Mouse (Mus musculus) limb, embryonic 15.5 days (tissue): ENCODE results near the gene Mcrip2. TPM values are rescaled to one million over a fixed set of nuclear protein-coding genes. Genes with fewer than 3 reads are reported as not detected.

Experiments
- ATAC-seq: fragments of 200-750 bp; cut with Nextera tagmentation; 2 replicates; pipeline ENCODE4 v1.8.0; 2017; ENCODE audit warnings: low read depth, moderate TSS enrichment; ENCODE audit not compliant: insufficient number of reproducible peaks, low FRiP score, low TSS enrichment
- H3K27ac ChIP-seq: fragments of 300-500 bp; sonication (generic); 2 replicates; pipeline ENCODE4 v1.5.1; 2015; ENCODE audit warnings: moderate library complexity, mild to moderate bottlenecking, inconsistent platforms
- H3K27me3 ChIP-seq: fragments of 300-500 bp; sonication (generic); 2 replicates; pipeline ENCODE4 v1.6.1; 2015; ENCODE audit warnings: inconsistent platforms
- H3K36me3 ChIP-seq: fragments of 300-500 bp; sonication (generic); 2 replicates; pipeline ENCODE4 v1.6.1; 2015; ENCODE audit warnings: inconsistent platforms
- H3K4me1 ChIP-seq: fragments of 300-500 bp; sonication (generic); 2 replicates; pipeline ENCODE4 v1.6.1; 2015; ENCODE audit warnings: inconsistent platforms
- H3K4me2 ChIP-seq: fragments of 300-500 bp; sonication (generic); 2 replicates; pipeline ENCODE4 v1.6.1; 2015; ENCODE audit warnings: mild to moderate bottlenecking, inconsistent platforms
- H3K4me3 ChIP-seq: fragments of 300-500 bp; sonication (generic); 2 replicates; pipeline ENCODE4 v1.5.1; 2015; ENCODE audit warnings: mild to moderate bottlenecking, inconsistent platforms
- H3K9ac ChIP-seq: fragments of 300-500 bp; sonication (generic); 2 replicates; pipeline ENCODE4 v1.6.1; 2015; ENCODE audit warnings: inconsistent platforms
- H3K9me3 ChIP-seq: fragments of 300-500 bp; sonication (generic); 2 replicates; pipeline ENCODE4 v1.6.1; 2016; ENCODE audit warnings: inconsistent platforms
- WGBS: fragments of 180-500 bp; shearing (Covaris S2); methylation state at CpG from one replicate; pipeline ENCODE4 v1.1.7; 2015; 5-methylcytosine and 5-hydroxymethylcytosine counted together
- polyA plus RNA-seq: library from polyadenylated mRNA; unstranded; fragments of >200 nt; fragmentation: Nextera tagmentation; extraction: Ambion mirVana; gene quantifications from 2 replicates; pipeline ENCODE4 v1.2.1, GENCODE M21; 2015

The Mcrip2 gene
- polyA plus RNA-seq, 1 experiment from 2014 or later, result 16.7 TPM

DNA sequence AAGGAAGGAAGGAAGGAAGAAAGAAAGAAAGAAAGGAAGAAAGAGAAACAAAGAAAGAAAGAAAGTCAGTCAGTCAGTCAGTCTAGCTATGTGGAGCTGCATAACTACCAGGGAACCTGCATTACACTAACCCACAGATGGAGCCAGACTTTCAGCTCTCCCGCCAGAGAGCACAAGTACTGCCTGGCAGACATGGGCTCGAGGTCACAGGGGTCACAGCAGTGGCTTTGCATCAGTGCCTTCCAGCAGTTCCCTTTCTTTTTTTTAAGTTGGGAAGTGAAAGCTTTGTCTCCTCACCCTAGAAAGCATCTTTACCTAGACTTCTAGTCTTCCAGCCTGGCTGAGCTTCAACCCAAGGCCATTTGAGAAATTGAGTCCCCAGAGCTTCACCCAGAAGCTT, 26.9 kb upstream of the Mcrip2 start:
- 0 out of 2 replicates have a peak, but pooled peaks cover 2% of the 10 kb centered on the region for H3K4me1 ChIP-seq
- no peak overlapping the region for H3K4me3 ChIP-seq
- H3K9me3 ChIP-seq, result no peaks in the 10 kb centered on the region
- peaks cover 17% of the 10 kb centered on the region for H3K36me3 ChIP-seq
- H3K27me3 ChIP-seq, result no peaks in the 10 kb centered on the region
- no peak overlapping the region for H3K9ac ChIP-seq
- ATAC-seq, result no peak
- no peak overlapping the region for H3K4me2 ChIP-seq
- no peak overlapping the region for H3K27ac ChIP-seq
- 54% methylated on average over 2 of the region's 2 CpGs for WGBS

GRCm38 (mm10) chr17:25893975-25894617, 25.5 kb upstream of the Mcrip2 start:
- no peak for ATAC-seq
- no peaks in the 10 kb centered on the region for H3K9me3 ChIP-seq
- no peak overlapping the region for H3K27ac ChIP-seq
- H3K9ac ChIP-seq, result no peak overlapping the region
- peaks cover 25% of the 10 kb centered on the region; the same call in 1 of the 2 replicates for H3K36me3 ChIP-seq
- no peak overlapping the region for H3K4me2 ChIP-seq
- H3K27me3 ChIP-seq, result no peaks in the 10 kb centered on the region
- no peak overlapping the region for H3K4me3 ChIP-seq
- 0 out of 2 replicates have a peak, but pooled peaks cover 2% of the 10 kb centered on the region for H3K4me1 ChIP-seq
- WGBS, result 34% methylated on average over 2 of the region's 2 CpGs

DNA sequence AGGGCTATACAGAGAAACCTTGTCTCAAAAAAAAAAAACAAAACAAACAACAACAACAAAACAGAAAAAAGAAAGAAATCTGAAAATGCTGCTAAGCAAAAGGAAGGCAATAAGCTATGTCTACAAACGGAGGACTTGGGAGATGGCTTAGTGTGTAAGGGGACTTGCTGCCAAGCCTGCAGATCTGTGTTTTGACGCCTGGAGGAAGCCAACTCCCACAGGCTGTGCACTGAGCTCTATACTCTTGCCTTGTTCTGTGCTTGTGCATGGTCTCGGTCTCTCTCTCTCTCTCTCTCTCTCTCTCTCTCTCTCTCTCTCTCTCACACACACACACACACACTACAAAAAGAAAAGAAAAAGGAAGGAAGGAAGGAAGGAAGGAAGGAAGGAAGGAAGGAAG, 20.3 kb upstream of the Mcrip2 start:
- Histone ChIP-seq H3K9ac (no peak overlapping the region), H3K27ac (no peak overlapping the region), H3K4me3 (no peak overlapping the region), H3K9me3 (no peaks in the 10 kb centered on the region), H3K36me3 (peaks cover 54% of the 10 kb centered on the region), H3K4me1 (no peaks in the 10 kb centered on the region), H3K4me2 (no peak overlapping the region), H3K27me3 (no peaks in the 10 kb centered on the region)
- ATAC-seq, result no peak
- WGBS, result 83% methylated on average over 3 of the region's 3 CpGs

GRCm38 (mm10) chr17:25887467-25887866, 18.9 kb upstream of the Mcrip2 start:
- Histone ChIP-seq H3K36me3 (peaks cover 68% of the 10 kb centered on the region), H3K27me3 (no peaks in the 10 kb centered on the region), H3K4me2 (no peak overlapping the region), H3K4me3 (no peak overlapping the region), H3K9me3 (no peaks in the 10 kb centered on the region), H3K4me1 (no peaks in the 10 kb centered on the region), H3K27ac (no peak overlapping the region), H3K9ac (no peak overlapping the region)
- ATAC-seq, result no peak
- 91% methylated on average over 10 of the region's 10 CpGs for WGBS

- no peaks in the 10 kb centered on the region for H3K9me3 ChIP-seq
- H3K4me3 ChIP-seq, result no peak overlapping the region
- H3K4me2 ChIP-seq, result no peak overlapping the region
- H3K27ac ChIP-seq, result no peak overlapping the region
- no peak overlapping the region for H3K9ac ChIP-seq
- no peak for ATAC-seq
- H3K36me3 ChIP-seq, result peaks cover 72% of the 10 kb centered on the region
- no peaks in the 10 kb centered on the region for H3K4me1 ChIP-seq
- no peaks in the 10 kb centered on the region for H3K27me3 ChIP-seq
Observed at GRCm38 (mm10) chr17:25886806-25887205, 18.2 kb upstream of the Mcrip2 start.

DNA sequence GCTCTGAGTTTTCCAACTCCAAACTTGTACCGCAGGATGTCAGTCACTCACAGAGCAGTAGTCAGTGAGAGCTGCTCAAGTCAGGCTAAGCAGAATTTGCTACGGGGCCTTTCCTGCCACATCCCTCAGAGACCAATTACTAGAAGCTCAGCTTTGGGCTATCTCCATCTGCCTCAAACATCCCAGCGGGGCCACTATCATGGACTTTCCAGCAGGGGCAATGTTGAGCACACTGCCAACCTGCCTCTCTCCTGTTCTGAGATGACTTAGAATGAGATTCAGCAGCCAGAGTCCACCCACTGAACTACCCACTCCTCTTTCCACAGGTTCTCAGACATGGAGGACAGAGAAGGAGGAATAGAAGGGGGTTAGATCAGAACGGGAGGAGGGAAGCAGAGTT, 17.1 kb upstream of the Mcrip2 start:
- no peak for ATAC-seq
- H3K4me3 ChIP-seq, result no peak overlapping the region
- H3K27ac ChIP-seq, result no peak overlapping the region
- H3K9ac ChIP-seq, result no peak overlapping the region
- no peaks in the 10 kb centered on the region for H3K9me3 ChIP-seq
- H3K27me3 ChIP-seq, result no peaks in the 10 kb centered on the region
- WGBS, result 52% methylated on average over 4 of the region's 4 CpGs
- H3K4me1 ChIP-seq, result peaks cover 6% of the 10 kb centered on the region; the same call in 1 of the 2 replicates
- no peak overlapping the region for H3K4me2 ChIP-seq
- peaks cover 70% of the 10 kb centered on the region for H3K36me3 ChIP-seq

DNA sequence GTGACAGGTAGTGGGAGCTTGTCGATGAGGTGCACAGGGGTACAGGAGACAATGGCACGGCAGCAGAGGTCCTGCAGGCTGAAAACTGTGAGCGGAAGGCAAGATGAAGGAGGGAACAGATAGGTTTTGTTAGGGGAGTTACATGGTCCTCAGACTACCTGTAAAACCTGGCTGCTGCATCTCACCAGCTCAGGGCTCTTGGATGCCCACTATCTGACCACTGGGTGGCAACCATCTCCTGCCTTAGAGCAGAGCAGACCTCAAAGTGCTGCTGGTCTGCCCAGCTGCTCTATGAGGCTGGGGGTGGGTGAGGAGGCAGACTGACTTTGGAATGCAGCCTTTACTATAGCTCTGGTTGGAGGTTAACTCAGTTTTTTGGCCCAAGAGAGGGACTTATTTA, 15.3 kb upstream of the Mcrip2 start:
- Histone ChIP-seq H3K4me3 (no peak overlapping the region), H3K9ac (no peak overlapping the region), H3K9me3 (no peaks in the 10 kb centered on the region), H3K27me3 (no peaks in the 10 kb centered on the region), H3K4me2 (no peak overlapping the region), H3K4me1 (peaks cover 16% of the 10 kb centered on the region), H3K27ac (no peak overlapping the region), H3K36me3 (peaks cover 60% of the 10 kb centered on the region)
- ATAC-seq, result no peak
- whole genome bisulfite sequencing, result 93% methylated on average over 3 of the region's 3 CpGs

DNA sequence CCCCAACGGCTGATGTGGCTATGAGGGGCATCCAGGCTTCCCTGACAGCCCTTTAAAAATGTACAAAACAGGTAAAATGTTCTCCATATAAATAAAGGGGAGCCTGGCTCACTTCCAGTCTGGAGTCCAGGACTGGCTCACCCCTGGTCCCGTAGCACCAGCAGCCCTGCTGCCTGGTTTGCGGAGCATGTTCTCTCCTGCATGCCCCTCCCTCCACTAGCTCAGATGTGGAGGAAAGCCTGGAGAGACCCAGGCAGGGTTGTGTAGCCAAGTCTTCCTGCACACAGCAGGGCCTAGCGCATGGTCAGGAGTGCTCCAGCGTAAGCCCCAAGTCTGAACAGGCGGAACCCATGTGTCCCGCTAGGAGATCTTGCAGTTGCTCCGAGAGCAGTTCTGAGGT, 14.7 kb upstream of the Mcrip2 start:
- Histone ChIP-seq H3K4me3 (no peak overlapping the region), H3K9ac (no peak overlapping the region), H3K4me2 (no peak overlapping the region), H3K27me3 (no peaks in the 10 kb centered on the region), H3K27ac (no peak overlapping the region), H3K36me3 (peaks cover 62% of the 10 kb centered on the region), H3K9me3 (no peaks in the 10 kb centered on the region), H3K4me1 (peaks cover 16% of the 10 kb centered on the region)
- 81% methylated on average over 8 of the region's 8 CpGs for WGBS
- no peak for ATAC-seq

DNA sequence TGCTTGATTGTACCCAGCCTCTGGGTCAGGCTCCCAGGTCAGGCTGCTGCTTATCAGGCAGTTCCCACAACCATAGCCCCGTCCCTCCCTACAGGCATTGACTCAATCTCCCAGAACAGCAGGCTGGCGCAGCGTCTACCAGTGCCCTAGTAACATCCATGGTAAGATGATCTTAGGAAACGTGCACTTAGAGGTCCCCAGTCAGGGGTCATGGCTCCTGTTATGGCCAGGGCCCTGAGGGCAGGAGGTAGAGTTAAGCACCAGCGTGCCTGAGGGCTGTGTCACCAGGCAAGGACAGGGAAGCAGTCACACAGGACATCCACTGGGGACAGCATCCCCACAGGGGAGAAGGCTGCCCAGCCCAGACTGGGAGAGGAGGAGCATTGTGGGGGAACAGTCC, 13.7 kb upstream of the Mcrip2 start:
- peaks cover 59% of the 10 kb centered on the region for H3K36me3 ChIP-seq
- H3K9ac ChIP-seq, result no peak overlapping the region
- peaks cover 18% of the 10 kb centered on the region for H3K4me1 ChIP-seq
- H3K4me2 ChIP-seq, result no peak overlapping the region
- H3K9me3 ChIP-seq, result no peaks in the 10 kb centered on the region
- WGBS, result 43% methylated on average over 5 of the region's 5 CpGs
- no peak for ATAC-seq
- no peak overlapping the region for H3K4me3 ChIP-seq
- H3K27me3 ChIP-seq, result no peaks in the 10 kb centered on the region
- H3K27ac ChIP-seq, result no peak overlapping the region

DNA sequence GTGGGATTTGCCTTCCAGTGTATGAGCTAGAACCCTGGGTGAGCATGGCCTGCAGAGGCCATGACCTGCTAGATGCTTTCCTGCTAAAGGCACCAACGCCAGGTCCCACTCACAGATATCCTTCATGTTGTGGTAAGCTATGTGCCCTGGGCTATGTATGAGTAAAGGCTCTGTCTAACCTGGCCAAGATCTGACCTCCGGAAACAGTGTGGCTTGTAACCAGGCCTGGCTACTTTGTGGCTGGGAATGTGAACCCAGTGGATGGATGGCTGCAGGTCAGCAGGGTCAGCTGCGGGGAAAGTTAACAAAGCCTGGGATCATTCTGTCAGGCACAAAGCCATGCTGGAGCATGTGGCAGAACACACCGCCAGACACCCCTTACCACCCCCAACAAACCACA, 13.1 kb upstream of the Mcrip2 start:
- peaks cover 22% of the 10 kb centered on the region for H3K4me1 ChIP-seq
- no peak overlapping the region for H3K27ac ChIP-seq
- peaks cover 57% of the 10 kb centered on the region for H3K36me3 ChIP-seq
- no peak overlapping the region for H3K9ac ChIP-seq
- WGBS, result 30% methylated on average over 4 of the region's 4 CpGs
- H3K4me3 ChIP-seq, result no peak overlapping the region
- no peak for ATAC-seq
- H3K4me2 ChIP-seq, result no peak overlapping the region
- no peaks in the 10 kb centered on the region for H3K9me3 ChIP-seq
- no peaks in the 10 kb centered on the region for H3K27me3 ChIP-seq

- H3K9me3 ChIP-seq, result no peaks in the 10 kb centered on the region
- H3K36me3 ChIP-seq, result peaks cover 57% of the 10 kb centered on the region
- no peak overlapping the region for H3K4me2 ChIP-seq
- ATAC-seq, result no peak
- no peak overlapping the region for H3K4me3 ChIP-seq
- H3K27me3 ChIP-seq, result no peaks in the 10 kb centered on the region
- H3K27ac ChIP-seq, result no peak overlapping the region
- WGBS, result 19% methylated on average over 5 of the region's 5 CpGs
- peaks cover 28% of the 10 kb centered on the region for H3K4me1 ChIP-seq
- H3K9ac ChIP-seq, result no peak overlapping the region
Observed at GRCm38 (mm10) chr17:25880913-25881641, 12.5 kb upstream of the Mcrip2 start.

GRCm38 (mm10) chr17:25880196-25880910, 11.8 kb upstream of the Mcrip2 start, which contains the start of gene Wfikkn1:
Gene Wfikkn1, minus strand, starts transcription at chr17:25880858.
- peaks cover 32% of the 10 kb centered on the region for H3K4me1 ChIP-seq
- no peaks in the 10 kb centered on the region for H3K9me3 ChIP-seq
- H3K27ac ChIP-seq, result no peak within 1 kb of the TSS
- H3K4me3 ChIP-seq, result no peak within 1 kb of the TSS
- no peaks in the 10 kb centered on the region for H3K27me3 ChIP-seq
- no peak within 1 kb of the TSS for H3K9ac ChIP-seq
- no peak within 1 kb of the TSS for H3K4me2 ChIP-seq
- WGBS, result 36% methylated on average over 5 of the region's 5 CpGs
- peaks cover 57% of the 10 kb centered on the region for H3K36me3 ChIP-seq
- no peak for ATAC-seq
